Mouse (Mus musculus): ENCODE results near the gene Sgk1.
A peak's percentile ranks its signal among the peaks of the same experiment; 100 is the strongest.

The Sgk1 gene

DNA sequence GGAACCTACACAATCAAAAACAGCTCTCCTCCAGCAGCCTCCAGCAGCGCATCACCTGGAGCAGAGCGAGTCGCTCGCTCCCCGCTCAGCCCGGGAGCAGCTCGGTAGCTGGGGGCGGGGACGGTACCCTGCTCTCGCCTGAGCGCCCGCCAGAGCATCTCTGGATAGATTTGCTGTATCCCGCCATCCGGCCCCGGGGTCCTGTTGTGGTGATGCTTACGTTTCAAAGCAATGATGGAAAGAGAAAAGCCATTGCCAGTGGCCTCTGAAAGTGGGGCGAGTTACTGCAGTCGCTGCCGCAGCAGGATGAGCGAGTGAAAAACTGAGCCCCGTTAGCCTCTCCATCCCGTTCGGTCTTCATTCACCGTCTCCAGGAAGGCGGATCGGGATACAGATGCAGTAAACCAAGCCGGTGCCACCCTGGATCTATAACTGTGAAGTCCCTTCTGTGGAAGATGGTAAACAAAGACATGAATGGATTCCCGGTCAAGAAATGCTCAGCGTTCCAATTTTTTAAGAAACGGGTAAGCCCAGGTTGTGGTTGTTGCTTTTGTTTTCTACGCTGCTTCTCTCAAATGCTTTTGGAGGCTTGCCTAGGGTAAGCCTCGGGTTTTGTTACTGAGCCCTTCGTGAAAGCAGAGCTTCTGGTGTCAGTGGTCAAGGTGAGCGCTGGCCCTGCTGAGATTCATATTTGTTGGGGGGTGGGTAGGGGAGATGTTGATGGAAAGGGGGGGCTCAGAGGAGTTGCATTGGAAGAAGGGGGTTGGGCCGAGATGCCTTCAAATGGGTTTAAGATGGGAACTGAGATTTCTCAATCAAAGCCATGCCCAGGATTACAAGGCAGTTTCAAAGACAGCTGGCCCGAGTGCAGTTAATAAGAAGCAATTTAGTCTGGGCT, at the start of gene Sgk1:
Gene Sgk1 (plus strand): TSS at position 1 of the 898 bp plus-strand sequence.
- DNase-seq (ENCODE audit: low spot score) = no peak

DNA sequence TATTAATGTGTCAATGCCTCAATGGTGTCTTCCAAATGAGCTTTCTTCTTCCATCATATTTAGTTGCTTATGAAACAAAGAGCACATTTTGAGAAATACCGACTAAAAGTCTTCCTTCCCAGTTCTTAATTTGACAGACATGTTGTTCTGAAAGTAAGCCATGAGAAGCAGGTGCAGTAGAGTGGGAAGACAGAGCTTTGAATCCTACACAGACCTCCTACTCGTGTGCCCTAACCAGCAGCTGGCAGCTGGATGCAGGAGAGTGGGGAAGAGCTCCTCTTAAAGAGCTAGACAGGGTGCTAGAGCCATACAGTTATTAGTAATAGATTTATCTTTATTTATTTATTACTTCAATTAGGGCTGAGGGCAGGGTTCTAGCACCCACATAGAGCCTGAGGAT, 49.7 kb upstream of the Sgk1 start:
- no peak for DNase-seq (ENCODE audit: low spot score)

DNA sequence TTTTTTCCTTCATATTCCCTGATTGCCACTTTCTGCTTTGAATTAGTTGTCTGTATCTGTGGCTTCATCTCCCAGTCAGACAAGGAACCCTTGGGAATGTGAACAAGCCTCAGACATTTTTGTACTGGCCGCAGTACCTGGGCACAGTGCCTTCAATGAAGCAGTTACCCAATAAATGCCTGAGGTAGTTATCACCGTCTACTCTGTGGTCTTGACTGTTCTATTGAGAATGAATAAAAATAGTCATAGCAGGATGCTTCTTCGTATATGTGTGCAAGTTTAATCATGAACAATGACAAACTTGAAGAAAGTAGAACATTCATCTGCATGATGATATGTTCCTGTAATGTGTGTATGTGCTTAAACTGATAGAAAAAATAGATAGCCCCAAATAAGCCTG, 48.2 kb upstream of the Sgk1 start:
- no peak for DNase-seq (ENCODE audit: low spot score)

- DNase-seq (ENCODE audit: low spot score) = no peak
These were observed 46.9 kb upstream of the Sgk1 start for GRCm38 (mm10) chr10:21835077-21835476.

DNA sequence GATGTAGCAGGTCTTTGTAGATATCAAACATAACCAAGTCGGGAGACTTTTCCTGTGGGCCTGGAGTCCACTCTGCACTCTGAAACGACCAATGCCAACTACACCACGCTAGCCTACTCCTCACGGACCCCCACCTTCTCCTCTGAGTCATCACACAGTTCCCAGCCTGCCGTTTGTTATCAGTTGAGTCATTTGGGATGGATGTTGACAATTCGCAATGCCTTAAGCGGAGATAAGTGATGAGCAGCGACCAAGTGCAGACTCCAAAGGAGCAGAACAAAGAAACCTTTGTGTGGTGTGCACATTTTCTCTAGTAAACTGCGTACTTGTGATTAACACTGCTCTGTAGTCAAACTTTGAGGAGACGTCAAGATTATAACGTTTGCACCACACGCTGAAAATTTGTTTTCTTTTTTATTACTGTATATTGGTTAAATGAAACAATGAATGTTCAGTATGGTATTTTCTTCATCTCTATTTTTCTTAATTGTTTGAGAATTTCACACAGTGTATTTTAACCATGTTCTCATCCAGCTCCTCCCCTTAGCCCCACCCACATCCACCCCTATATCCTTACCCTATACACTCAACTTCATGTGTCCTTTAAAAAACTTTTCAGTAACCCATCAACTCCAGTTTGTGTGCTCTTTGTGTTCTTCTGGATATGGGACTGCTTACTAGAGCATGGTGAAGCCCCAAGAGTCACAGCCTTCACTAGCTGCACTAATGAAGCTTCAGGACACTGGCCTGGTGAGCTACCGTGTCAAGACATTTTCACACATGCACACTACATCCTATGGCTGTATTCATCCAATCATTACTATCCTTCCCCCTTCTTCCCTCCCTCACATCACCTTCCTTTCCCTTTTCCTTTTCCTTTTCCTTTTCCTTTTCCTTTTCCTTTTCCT, 42.5 kb upstream of the Sgk1 start:
- DNase-seq (ENCODE audit: low spot score) = no peak

- DNase-seq (ENCODE audit: low spot score) = no peak
These were observed 38.7 kb upstream of the Sgk1 start for GRCm38 (mm10) chr10:21843326-21843725.

DNA sequence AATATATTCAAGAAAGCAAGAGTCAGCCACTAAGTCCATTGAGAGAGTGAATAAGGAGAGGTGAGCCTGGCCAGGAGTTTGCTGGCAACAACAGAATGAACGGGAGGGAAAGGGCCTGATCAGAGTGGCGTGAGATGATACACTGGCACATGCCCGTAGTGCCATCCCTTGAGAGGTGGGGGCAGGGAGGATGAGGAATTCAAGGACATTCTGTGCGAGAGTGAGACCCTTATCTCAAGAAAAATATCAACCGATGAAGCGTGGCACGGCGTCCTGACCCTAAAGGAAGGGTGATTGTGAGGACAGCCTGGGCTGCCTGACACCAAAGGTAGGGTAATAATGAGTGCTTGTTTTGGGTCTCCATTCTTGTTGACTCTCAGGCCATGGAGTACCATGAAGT, 38.1 kb upstream of the Sgk1 start:
- no peak for DNase-seq (ENCODE audit: low spot score)

DNA sequence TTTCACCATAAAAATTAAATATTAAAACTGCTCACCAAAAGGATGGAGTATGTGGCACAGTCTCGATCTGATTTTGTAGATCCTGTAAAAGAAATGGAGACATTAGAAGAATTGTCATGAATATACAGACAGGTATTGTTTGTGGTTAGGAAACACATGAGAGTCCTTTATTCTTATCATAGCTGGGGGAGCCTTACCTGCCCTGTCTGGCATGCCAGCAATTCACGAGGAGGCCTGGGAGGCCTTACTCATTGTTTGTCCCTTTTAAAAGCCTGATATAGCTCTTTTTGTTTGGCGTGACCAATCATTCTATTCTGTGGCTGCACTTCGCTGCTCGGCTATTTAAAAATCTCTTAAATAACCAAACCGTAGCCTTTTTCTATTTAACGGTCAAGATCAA, 37.6 kb upstream of the Sgk1 start:
- no peak for DNase-seq (ENCODE audit: low spot score)

GRCm38 (mm10) chr10:21845601-21846282, 36.2 kb upstream of the Sgk1 start:
- DNase-seq (ENCODE audit: low spot score) = no peak

DNA sequence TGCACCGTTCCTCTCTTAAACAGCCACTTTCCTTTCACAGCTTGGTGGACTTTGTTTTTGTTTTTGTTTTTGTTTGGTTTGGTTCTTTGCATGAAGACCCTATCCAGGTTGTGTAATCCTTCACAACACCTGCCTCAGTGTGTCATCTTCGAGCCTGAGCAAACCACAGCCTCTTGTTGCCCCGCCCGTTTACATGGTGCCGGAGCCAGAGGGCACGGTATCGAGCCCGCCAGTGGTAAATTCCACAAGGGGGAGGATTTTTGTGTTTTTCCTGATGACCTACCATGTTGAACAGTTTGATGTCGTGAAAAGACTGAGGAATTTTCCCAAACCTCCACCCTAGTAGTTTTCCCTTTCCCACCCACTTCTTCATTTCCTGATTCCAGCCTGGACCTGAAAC, 35.6 kb upstream of the Sgk1 start:
- no peak for DNase-seq (ENCODE audit: low spot score)

DNA sequence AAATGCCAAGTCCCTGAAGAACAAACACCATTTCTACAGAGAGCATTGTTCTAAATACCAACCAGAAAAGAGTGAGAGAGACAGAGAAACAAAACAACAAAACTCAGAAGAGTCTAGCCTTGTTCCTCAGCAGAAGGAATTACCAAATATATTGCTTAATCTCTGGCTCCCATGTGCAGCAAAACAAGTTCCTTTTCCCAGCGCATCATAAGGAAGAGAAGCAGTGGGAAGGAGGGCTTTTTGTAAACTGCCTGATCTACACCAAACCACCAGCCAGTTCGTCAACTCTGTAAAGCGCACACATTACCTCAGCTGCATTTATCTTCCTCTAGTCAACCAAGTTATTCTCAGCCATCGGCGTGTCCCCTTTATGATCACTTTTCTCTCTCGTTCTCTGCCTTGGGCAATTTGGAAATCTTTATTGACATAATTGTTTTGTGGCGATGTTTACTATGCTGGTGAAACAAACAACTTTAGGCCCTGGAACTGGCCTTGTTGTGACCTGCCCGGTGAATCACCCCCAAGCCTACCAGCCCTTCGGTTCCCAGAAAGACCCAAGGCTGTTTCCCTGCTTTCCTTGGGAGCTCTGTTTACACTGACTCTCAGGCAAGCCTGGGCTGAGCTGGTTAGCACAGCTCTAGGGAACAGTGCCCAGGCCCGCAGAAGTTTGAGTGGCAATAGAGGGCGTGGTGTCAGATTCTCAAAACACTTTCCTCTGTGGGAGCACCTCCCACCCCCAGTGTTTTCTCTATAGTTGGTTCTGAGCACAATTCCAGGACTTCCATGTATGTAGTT, 34.8 kb upstream of the Sgk1 start:
- DNase-seq (ENCODE audit: low spot score) = no peak

- DNase-seq (ENCODE audit: low spot score) = no peak
These were observed 33.9 kb upstream of the Sgk1 start for GRCm38 (mm10) chr10:21847931-21848670.

GRCm38 (mm10) chr10:21849251-21849650, 32.7 kb upstream of the Sgk1 start:
- DNase-seq (ENCODE audit: low spot score) = no peak

GRCm38 (mm10) chr10:21850330-21850729, 31.7 kb upstream of the Sgk1 start:
- no peak for DNase-seq (ENCODE audit: low spot score)

DNA sequence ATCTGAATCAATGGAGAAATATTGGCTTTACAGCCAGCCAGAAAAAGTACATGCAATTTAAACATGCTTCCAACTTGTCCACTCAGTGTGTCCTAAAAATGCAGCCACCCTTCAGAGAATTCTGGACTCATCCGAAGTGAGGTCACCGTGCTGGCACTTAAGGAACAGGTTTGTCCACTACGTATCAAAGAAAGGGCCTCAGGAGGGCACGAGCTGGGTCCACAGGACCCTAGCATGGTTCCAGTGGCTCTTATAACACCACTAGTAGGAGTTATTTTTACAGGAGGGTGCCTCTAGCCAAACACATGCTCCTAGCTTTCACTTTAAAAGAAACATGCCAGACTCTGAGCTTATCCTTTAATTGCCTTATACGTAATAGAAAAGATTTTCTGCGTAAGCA, 28.9 kb upstream of the Sgk1 start:
- no peak for DNase-seq (ENCODE audit: low spot score)

DNA sequence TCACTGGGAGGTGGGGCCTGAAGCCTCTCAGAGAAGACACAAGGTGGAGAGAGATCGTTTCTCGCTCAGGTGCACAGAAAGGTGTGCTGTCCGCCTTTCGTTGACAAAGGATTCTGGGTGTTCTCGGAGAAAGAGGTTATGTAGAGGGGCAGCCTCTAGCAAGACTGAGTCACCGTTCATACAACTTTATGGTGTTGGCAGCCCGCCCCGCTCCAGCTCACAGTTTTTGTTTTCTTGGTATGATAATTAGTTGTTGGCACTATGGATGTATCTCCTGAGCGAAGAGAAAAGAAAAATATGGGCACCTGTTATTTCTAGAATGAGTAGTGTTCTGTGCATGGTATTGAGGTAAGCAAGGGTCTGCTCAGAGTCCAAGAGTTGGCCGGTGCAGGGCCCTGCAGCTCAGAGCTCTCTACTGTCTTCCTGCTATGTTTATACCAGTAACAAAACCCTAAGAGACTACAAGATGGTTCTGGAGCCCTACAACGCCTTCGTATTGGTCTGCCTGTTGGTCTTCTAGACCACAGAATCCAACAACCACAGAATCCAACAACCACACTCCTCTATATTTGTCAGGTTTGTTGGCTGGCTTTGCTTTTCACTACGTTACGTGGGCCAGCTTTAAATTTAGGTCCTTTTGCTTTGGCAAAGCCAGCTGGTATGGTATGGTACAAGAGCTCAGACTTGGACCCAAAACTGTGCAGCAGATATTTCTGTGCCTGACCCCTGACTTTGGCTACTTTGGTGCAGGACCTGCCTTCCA, 28.2 kb upstream of the Sgk1 start:
- DNase-seq (ENCODE audit: low spot score) = no peak

DNA sequence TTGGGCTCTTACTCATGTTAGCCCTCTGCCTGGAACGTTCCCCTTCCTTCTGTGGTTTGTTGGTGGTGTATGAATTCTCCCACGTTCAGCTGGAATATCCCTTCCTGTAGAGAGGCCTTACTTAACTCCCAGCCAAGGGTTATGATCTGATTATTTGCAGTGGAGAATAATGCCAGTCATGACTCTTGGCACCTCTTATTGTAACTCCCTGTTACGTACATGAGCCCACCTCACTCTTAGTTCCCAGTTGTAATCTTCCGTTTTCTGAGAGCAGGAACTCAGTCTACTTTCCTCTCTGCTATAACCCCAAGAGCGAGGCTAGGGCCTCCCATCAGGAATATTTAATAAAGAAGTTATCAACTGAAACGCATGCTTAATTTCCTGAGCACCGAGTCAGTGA, 26.6 kb upstream of the Sgk1 start:
- DNase-seq (ENCODE audit: low spot score) = no peak

DNA sequence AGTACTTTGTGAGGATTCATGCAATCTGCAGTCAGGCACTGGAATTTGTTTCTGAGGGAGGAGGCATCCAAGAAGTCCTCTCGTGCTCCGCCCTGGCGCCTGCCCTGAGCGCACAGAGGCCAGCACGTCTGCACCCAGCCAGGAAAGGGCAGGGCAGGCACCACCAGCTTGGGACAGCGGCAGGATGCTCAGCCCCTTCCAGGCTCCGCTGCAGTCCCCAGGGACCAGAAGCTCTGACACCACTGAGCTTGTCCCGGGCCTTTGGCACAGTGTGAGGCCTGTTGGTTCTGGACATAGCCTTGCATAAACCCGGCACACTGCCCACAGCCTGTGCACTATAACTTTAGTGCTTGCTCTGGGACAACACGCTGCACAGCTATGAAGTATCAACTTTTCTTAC, 24.3 kb upstream of the Sgk1 start:
- peak; percentile 8 for DNase-seq (ENCODE audit: low spot score)

DNA sequence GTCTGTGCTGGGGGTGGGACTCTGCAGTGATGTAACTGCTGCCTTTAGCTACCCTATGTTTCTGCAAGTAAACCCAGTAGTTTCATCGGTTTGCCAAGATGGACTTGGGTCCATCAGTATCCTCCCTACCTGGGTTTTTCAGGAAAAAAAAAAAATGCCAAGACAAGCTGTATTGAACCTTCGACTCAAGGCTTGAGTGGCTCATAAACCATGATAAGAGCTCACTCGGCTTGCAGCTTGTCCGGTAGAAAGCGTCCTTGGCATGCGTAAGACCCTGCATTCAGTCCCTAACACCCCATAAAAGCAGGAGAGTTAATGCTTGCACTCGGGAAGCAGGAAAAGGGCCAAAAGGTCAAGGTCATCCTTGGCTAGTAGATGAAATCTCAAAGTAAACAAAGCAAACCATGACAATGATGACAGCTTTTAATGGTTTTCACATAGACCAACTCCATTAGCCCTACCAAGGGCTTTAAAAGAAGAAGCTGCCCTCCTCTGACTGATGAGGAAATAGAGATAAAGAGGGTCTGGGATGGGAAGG, 23.5 kb upstream of the Sgk1 start:
- DNase-seq (ENCODE audit: low spot score) = no peak

DNA sequence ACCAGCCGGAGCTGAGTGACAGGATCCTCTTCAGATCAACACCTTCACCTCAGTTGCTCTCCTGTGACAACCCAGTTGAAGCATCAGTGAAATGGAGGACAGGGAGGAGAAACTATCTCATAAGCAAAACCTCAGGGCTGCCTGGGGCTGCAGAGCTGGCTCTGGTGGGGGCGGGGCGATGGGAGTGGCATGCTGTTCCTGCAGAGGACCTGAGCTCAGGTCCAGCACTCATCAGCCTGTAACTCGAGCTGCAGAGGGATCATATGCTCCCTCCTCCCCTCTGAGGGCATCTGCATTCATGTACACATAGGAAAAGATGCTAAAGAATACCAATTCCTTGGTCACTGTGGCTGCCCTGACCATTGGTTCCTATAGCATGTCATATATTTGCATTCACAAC, 15.5 kb upstream of the Sgk1 start:
- no peak for DNase-seq (ENCODE audit: low spot score)
